Mouse (Mus musculus) kidney, embryonic 14.5 days (tissue): ENCODE data around the gene Amz2. TPM values are rescaled to one million over a fixed set of nuclear protein-coding genes. Genes with fewer than 3 reads are reported as not detected.

Experiments
- microRNA-seq: library from miRNA; unstranded; fragments of <30 nt; microRNA quantifications from one replicate; pipeline ENCODE4, GENCODE M21; 2016
- polyA plus RNA-seq: library from polyadenylated mRNA; unstranded; fragments of >200 nt; fragmentation: Nextera tagmentation; extraction: Ambion mirVana; gene quantifications from 2 replicates; pipeline ENCODE4 v1.2.1, GENCODE M21; 2014

Amz2 gene
- polyA plus RNA-seq, 1 experiment from 2014 or later: 49.8 TPM

Small RNAs within 50 kb of the gene (microRNA-seq; reads per million reads assigned to microRNA genes)
- gene Gm25540: not detected

Other genes with a start within 250 kb of the Amz2 start
- 1.4 and 2.3 TPM in 2 replicates for gene Rgs9, start 127.8 kb upstream of the Amz2 start, polyA plus RNA-seq
- gene Gna13, start 63.1 kb upstream of the Amz2 start, polyA plus RNA-seq: 19.0 and 31.0 TPM in 2 replicates
- gene 9930022D16Rik, start 12.0 kb upstream of the Amz2 start, polyA plus RNA-seq: not detected in 2 replicates
- 2.2 and 6.1 TPM in 2 replicates for gene Arsg, start 47.4 kb downstream of the Amz2 start, polyA plus RNA-seq
- 9.7 and 11.8 TPM in 2 replicates for gene Slc16a6, start 47.7 kb downstream of the Amz2 start, polyA plus RNA-seq
- 15.0 and 19.6 TPM in 2 replicates for gene Wipi1, start 186.0 kb downstream of the Amz2 start, polyA plus RNA-seq
- gene Prkar1a, start 223.5 kb downstream of the Amz2 start, polyA plus RNA-seq: 273 and 367 TPM in 2 replicates